Mouse (Mus musculus) forebrain, embryonic 16.5 days (tissue): ENCODE results near the gene Slco4c1. TPM values are rescaled to one million over a fixed set of nuclear protein-coding genes. Genes with fewer than 3 reads are reported as not detected.
A peak's percentile ranks its signal among the peaks of the same experiment; 100 is the strongest.

Experiments
- ATAC-seq: fragments of 200-750 bp; cut with Nextera tagmentation; 2 replicates; pipeline ENCODE4 v1.8.0; 2017; ENCODE audit warnings: mild to moderate bottlenecking, moderate library complexity
- H3K27ac ChIP-seq: fragments of 300-500 bp; sonication (generic); 2 replicates; pipeline ENCODE4 v1.5.1; 2014; ENCODE audit warnings: low read length, control low read depth
- H3K27me3 ChIP-seq: fragments of 300-500 bp; sonication (generic); replicated peaks from 2 replicates; pipeline ENCODE4 v1.6.1; 2014; ENCODE audit warnings: low read length; ENCODE audit not compliant: control insufficient read depth, insufficient read depth
- H3K36me3 ChIP-seq: fragments of 300-500 bp; sonication (generic); 2 replicates; pipeline ENCODE4 v1.6.1; 2014; ENCODE audit not compliant: control insufficient read depth, insufficient read depth
- H3K4me1 ChIP-seq: fragments of 300-500 bp; sonication (generic); replicated peaks from 2 replicates; pipeline ENCODE4 v1.6.1; 2014; ENCODE audit warnings: low read length; ENCODE audit not compliant: control insufficient read depth, insufficient read depth
- H3K4me2 ChIP-seq: fragments of 300-500 bp; sonication (generic); 2 replicates; pipeline ENCODE4 v1.6.1; 2014; ENCODE audit warnings: mild to moderate bottlenecking, low read length, control low read depth
- H3K4me3 ChIP-seq: fragments of 300-500 bp; sonication (generic); replicated peaks from 2 replicates; pipeline ENCODE4 v1.5.1; 2014; ENCODE audit warnings: mild to moderate bottlenecking, low read length, control low read depth
- H3K9ac ChIP-seq: fragments of 300-500 bp; sonication (generic); replicated peaks from 2 replicates; pipeline ENCODE4 v1.6.1; 2014; ENCODE audit warnings: low read depth, low read length, control low read depth
- H3K9me3 ChIP-seq: fragments of 300-500 bp; sonication (generic); 2 replicates; pipeline ENCODE4 v1.6.1; 2016; ENCODE audit warnings: low read length; ENCODE audit not compliant: control insufficient read depth
- WGBS: fragments of 180-500 bp; shearing (Covaris S2); extraction: QIAGEN DNeasy Blood & Tissue Kit; methylation state at CpG from one replicate; pipeline ENCODE4 v1.1.7; 2014; 5-methylcytosine and 5-hydroxymethylcytosine counted together
- polyA plus RNA-seq: library from polyadenylated mRNA; unstranded; fragments of >200 nt; fragmentation: Nextera tagmentation; extraction: Ambion mirVana; gene quantifications from 2 replicates; pipeline ENCODE4 v1.2.1, GENCODE M21; 2015

Gene Slco4c1
- 0.62 and 0.81 TPM in 2 replicates for polyA plus RNA-seq

DNA sequence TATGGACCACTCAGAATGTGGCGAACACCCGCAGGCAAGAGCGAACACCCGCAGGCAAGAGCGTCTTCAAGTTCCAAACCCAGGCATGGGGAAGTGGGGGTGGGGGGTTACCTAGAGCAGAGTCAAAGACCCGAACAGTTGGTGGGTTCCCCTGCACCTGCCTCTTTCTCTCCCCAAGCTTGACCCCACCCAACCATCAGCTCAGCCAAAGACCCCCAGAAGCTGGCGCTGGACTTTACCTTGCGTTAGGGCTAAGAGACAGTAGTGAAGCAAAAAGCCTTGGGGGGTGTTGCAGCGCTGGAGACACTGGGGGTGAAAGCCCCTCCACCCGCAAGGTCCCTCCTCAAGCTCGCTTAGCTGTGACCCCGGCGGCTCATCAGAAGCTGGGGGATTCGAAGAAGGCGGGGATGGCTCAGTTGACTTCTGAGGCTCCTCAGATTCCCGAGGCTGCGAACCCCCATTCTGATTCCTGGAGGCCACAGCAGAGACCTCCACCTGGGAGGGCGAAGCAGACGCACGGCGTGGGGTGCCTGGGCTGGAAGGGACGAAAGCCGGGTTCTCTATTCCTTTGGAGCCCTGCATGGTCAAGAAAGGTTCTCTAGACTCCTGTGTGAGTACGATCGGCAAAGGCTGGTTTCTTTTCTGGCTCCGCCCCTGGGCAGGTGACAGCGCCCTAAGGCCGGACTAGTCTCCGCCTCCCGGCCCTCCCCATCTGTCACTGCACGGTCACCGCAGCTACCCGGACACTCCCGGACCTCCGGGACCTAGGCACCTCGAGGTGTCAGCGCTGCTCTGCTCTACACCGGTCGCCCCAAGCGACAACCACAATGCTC lies at the start of gene Slco4c1:
Gene Slco4c1 (minus strand): TSS at position 644 of the 833 bp plus-strand sequence.
- H3K27me3 ChIP-seq: no peaks in the 10 kb centered on the region
- peaks cover 7% of the 10 kb centered on the region; the same call in 1 of the 2 replicates for H3K4me1 ChIP-seq
- no peaks in the 10 kb centered on the region for H3K36me3 ChIP-seq
- peak within 1 kb of the TSS; percentile 97 for H3K4me2 ChIP-seq
- WGBS: 1% methylated on average over 40 of the region's 40 CpGs
- peak within 1 kb of the TSS; percentile 68 for H3K9ac ChIP-seq
- H3K9me3 ChIP-seq: no peaks in the 10 kb centered on the region
- H3K27ac ChIP-seq: no peak within 1 kb of the TSS
- ATAC-seq: peak; percentile 85
- peak within 1 kb of the TSS; percentile 66 for H3K4me3 ChIP-seq

GRCm38 (mm10) chr1:96917333-96917732 lies 45.4 kb upstream of the Slco4c1 start:
- no peak overlapping the region for H3K4me3 ChIP-seq
- no peaks in the 10 kb centered on the region for H3K36me3 ChIP-seq
- no peak overlapping the region for H3K27ac ChIP-seq
- H3K9ac ChIP-seq: no peak overlapping the region
- H3K27me3 ChIP-seq: no peaks in the 10 kb centered on the region
- no peaks in the 10 kb centered on the region for H3K4me1 ChIP-seq
- no peak overlapping the region for H3K4me2 ChIP-seq
- no peaks in the 10 kb centered on the region for H3K9me3 ChIP-seq
- no peak for ATAC-seq

- Histone ChIP-seq H3K4me3 (no peak overlapping the region), H3K4me1 (no peaks in the 10 kb centered on the region), H3K9ac (no peak overlapping the region), H3K27ac (no peak overlapping the region), H3K36me3 (no peaks in the 10 kb centered on the region), H3K4me2 (no peak overlapping the region), H3K9me3 (no peaks in the 10 kb centered on the region), H3K27me3 (no peaks in the 10 kb centered on the region)
- no peak for ATAC-seq
Measured at GRCm38 (mm10) chr1:96883788-96884187, 11.8 kb upstream of the Slco4c1 start.

DNA sequence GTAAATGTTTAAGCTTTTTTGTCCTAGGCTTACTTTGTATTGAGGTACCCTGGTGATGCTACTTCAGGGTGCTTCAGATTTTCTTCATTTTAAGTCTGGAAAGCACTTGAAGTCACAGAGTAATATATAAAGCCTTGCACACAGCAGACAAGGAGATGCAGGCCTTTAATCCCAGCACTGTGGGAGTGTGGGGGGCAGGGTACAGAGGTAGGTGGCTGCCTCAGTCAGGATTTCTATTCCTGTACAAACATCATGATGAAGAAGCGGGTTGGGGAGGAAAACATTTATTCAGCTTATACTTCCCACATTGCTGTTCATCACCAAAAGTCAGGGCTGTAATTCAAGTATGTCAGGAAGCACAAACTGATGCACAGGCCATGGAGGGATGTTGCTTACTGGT lies 6.6 kb upstream of the Slco4c1 start:
- Histone ChIP-seq H3K4me1 (no peaks in the 10 kb centered on the region), H3K27me3 (no peaks in the 10 kb centered on the region), H3K4me3 (no peak overlapping the region), H3K36me3 (no peaks in the 10 kb centered on the region), H3K27ac (no peak overlapping the region), H3K4me2 (no peak overlapping the region), H3K9ac (no peak overlapping the region), H3K9me3 (no peaks in the 10 kb centered on the region)
- WGBS: 96% methylated on average over 1 of the region's 1 CpGs
- ATAC-seq: no peak

DNA sequence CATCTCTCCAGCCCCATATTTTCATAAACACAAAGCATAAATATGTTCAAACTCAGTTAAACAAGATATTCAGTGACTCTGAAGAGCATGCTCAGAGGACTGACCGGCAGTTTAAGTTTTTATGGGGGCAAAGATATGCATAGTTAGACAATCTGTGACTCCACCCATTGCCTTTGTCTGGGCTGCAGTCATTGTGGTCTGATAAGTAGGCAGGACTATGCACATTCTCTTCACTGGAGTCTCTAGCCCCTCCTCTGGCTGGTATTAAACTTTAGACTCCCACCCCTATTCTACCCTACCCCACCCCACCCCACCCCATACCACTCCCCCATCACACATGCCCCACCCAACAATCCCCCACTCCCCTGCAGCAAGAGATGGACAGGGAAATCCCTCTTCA lies 4.1 kb upstream of the Slco4c1 start:
- H3K4me1 ChIP-seq: peaks cover 7% of the 10 kb centered on the region; the same call in 1 of the 2 replicates
- no peak overlapping the region for H3K27ac ChIP-seq
- 93% methylated on average over 1 of the region's 1 CpGs for WGBS
- ATAC-seq: no peak
- H3K9me3 ChIP-seq: no peaks in the 10 kb centered on the region
- H3K27me3 ChIP-seq: no peaks in the 10 kb centered on the region
- no peak overlapping the region for H3K9ac ChIP-seq
- H3K4me2 ChIP-seq: no peak overlapping the region
- no peaks in the 10 kb centered on the region for H3K36me3 ChIP-seq
- H3K4me3 ChIP-seq: no peak overlapping the region

DNA sequence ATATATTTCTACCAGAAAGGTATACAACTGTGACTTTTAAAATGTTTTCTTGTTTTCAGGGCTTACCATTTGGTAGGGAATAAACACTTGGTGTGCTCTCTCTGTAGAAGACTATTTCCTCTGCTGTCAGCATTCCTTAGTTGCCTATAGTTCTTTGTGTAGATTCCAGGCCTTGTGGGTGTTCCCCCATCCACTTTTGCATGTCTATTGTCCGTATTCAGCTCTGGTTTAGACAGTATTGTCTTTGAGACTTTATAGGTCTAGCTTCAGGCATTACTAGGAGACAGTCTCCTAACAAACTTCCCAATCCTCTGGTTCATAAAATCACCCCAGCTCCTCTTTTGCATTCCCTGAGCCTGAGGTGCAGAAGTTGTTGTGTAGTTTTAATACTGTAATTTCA lies 2.7 kb upstream of the Slco4c1 start:
- H3K9ac ChIP-seq: no peak overlapping the region
- no peak overlapping the region for H3K4me2 ChIP-seq
- no peaks in the 10 kb centered on the region for H3K27me3 ChIP-seq
- no peaks in the 10 kb centered on the region for H3K36me3 ChIP-seq
- H3K4me3 ChIP-seq: no peak overlapping the region
- no peak overlapping the region for H3K27ac ChIP-seq
- ATAC-seq: no peak
- WGBS: 48% methylated on average over 1 of the region's 1 CpGs
- peaks cover 7% of the 10 kb centered on the region; the same call in 1 of the 2 replicates for H3K4me1 ChIP-seq
- no peaks in the 10 kb centered on the region for H3K9me3 ChIP-seq

- no peak for ATAC-seq
- 3% methylated on average over 10 of the region's 10 CpGs for WGBS
Measured at GRCm38 (mm10) chr1:96872361-96872693, 356 bp upstream of the Slco4c1 start.

GRCm38 (mm10) chr1:96870764-96871307 lies 1.1 kb downstream of the Slco4c1 start:
- H3K36me3 ChIP-seq: no peaks in the 10 kb centered on the region
- 14% methylated on average over 7 of the region's 7 CpGs for WGBS
- H3K9ac ChIP-seq: no peak overlapping the region

More at GRCm38 (mm10) chr1:96872361-96872693, 356 bp upstream of the Slco4c1 start:
- Histone ChIP-seq H3K9ac (peak overlapping the region; percentile 68), H3K27me3 (no peaks in the 10 kb centered on the region), H3K4me3 (peak overlapping the region; percentile 66), H3K27ac (no peak overlapping the region), H3K4me1 (peaks cover 7% of the 10 kb centered on the region; the same call in 1 of the 2 replicates), H3K36me3 (no peaks in the 10 kb centered on the region), H3K4me2 (peak overlapping the region; percentile 97), H3K9me3 (no peaks in the 10 kb centered on the region)

DNA sequence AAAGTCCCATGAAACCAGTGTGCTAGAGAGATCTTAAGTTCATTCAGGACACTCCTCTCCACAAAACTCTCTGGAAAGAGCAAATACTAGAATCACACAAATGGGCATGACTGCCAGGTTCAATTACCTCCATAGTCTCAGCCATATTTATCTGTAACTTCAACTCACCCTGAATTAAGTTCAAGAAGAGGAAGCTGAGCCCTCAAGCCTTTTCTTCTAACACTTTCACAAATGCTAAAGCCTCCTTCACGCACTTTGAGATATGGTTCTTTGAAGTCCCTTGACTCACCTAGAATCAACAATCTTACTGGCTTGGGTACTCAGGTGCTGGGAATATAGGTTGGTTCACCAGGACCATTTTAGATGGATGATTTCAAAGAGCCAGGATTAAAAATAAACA lies 3.2 kb downstream of the Slco4c1 start:
- ATAC-seq: no peak

More at GRCm38 (mm10) chr1:96870764-96871307, 1.1 kb downstream of the Slco4c1 start:
- Histone ChIP-seq H3K9me3 (no peaks in the 10 kb centered on the region), H3K27ac (no peak overlapping the region), H3K4me2 (peak overlapping the region; percentile 97; the same call in 1 of the 2 replicates), H3K4me1 (peaks cover 7% of the 10 kb centered on the region; the same call in 1 of the 2 replicates), H3K4me3 (no peak overlapping the region; the same call in 1 of the 2 replicates), H3K27me3 (no peaks in the 10 kb centered on the region)
- ATAC-seq: no peak

More for the DNA sequence above, 3.2 kb downstream of the Slco4c1 start:
- Histone ChIP-seq H3K4me1 (peaks cover 7% of the 10 kb centered on the region; the same call in 1 of the 2 replicates), H3K4me3 (no peak overlapping the region), H3K4me2 (no peak overlapping the region), H3K9me3 (no peaks in the 10 kb centered on the region), H3K36me3 (no peaks in the 10 kb centered on the region), H3K27ac (no peak overlapping the region), H3K27me3 (no peaks in the 10 kb centered on the region), H3K9ac (no peak overlapping the region)
- WGBS: 100% methylated on average over 1 of the region's 1 CpGs
